24 mouse cellular contexts compared by ENCODE assay signal in genomic region chr15:59809361-59809760, GRCm38 (mm10).
DNase-seq lines count a peak whose midpoint lies in the region; ATAC-seq and TF ChIP-seq lines count a peak whose summit lies in the region.
"Had no signal": no experiment of that assay in that cellular context is flagged by ENCODE, and none has a peak within 500 bp of the region (broad histone marks: within the 10 kb centered on the region; RNA-seq: fewer than 3 reads in every experiment).

No protein-coding gene starts in this region.

- no peak overlapping the region for H3K4me3 ChIP-seq in bone marrow macrophage, adult 2 months (ENCODE audit: insufficient read depth, low read length)
- H3K4me3 ChIP-seq: gastrocnemius, adult 2 months; heart, adult 2 months; heart, embryonic 10.5 days; heart, embryonic 13.5 days; hindbrain, embryonic 12.5 days; hindbrain, embryonic 15.5 days had no signal

- H3K4me1 ChIP-seq in bone marrow macrophage, adult 2 months (ENCODE audit: control insufficient read depth, insufficient read depth, low read length), result peaks cover 34% of the 10 kb centered on the region
- H3K4me1 ChIP-seq: hindbrain, embryonic 12.5 days; hindbrain, embryonic 15.5 days had no signal

- DNase-seq in heart, adult 11 months, result peak; percentile 39
- no peak for DNase-seq in heart, postnatal 4 days
- no peak for DNase-seq in spleen, adult 12 weeks (ENCODE audit: low spot score)
- no peak for DNase-seq in adrenal gland, adult (ENCODE audit: inconsistent age in 2 of 2, low spot score in 1 of 2)
- DNase-seq: adrenal gland, postnatal 10 days; adrenal gland, postnatal 36 days; cerebellum, adult 11 months; cerebellum, adult 2 months; cerebellum, adult 9-11 months; cerebellum, postnatal 25 days; forebrain, postnatal 0 days; gastrocnemius, adult 2 months; gastrocnemius, postnatal 14 days; heart, adult 2 months; heart, postnatal 14 days had no signal

- peak; percentile 43 for ATAC-seq in megakaryocyte, adult 5-6 weeks (ENCODE audit: poor library complexity, severe bottlenecking)
- peak; percentile 24; the same call in 1 of the 2 replicates for ATAC-seq in monocyte, adult 5-6 weeks (replicated peaks; ENCODE audit: insufficient number of reproducible peaks, low FRiP score, low TSS enrichment, poor library complexity, severe bottlenecking)
- ATAC-seq: activated CD4-positive, CD25-positive, alpha-beta regulatory T cell, adult 4 months; forebrain, embryonic 14.5 days; forebrain, postnatal 0 days had no signal

- no peak for TF ChIP-seq POLR2A in bone marrow macrophage, adult 2 months (IDR thresholded peaks at IDR 0.05; ENCODE audit: borderline replicate concordance, low read depth, low read length)

- TF ChIP-seq CTCF in bone marrow macrophage, adult 2 months (IDR thresholded peaks at IDR 0.05; ENCODE audit: low read depth, low read length), result no peak

- peak overlapping the region; percentile 31 for H3K27ac ChIP-seq in bone marrow macrophage, adult 2 months (ENCODE audit: insufficient read depth, low read depth, low read length)
- H3K27ac ChIP-seq: gastrocnemius, adult 2 months; heart, adult 2 months; heart, embryonic 10.5 days; heart, embryonic 13.5 days; hindbrain, embryonic 12.5 days; hindbrain, embryonic 15.5 days had no signal
